ENCODE assay signal across 8 mouse cellular contexts in the genomic region with DNA sequence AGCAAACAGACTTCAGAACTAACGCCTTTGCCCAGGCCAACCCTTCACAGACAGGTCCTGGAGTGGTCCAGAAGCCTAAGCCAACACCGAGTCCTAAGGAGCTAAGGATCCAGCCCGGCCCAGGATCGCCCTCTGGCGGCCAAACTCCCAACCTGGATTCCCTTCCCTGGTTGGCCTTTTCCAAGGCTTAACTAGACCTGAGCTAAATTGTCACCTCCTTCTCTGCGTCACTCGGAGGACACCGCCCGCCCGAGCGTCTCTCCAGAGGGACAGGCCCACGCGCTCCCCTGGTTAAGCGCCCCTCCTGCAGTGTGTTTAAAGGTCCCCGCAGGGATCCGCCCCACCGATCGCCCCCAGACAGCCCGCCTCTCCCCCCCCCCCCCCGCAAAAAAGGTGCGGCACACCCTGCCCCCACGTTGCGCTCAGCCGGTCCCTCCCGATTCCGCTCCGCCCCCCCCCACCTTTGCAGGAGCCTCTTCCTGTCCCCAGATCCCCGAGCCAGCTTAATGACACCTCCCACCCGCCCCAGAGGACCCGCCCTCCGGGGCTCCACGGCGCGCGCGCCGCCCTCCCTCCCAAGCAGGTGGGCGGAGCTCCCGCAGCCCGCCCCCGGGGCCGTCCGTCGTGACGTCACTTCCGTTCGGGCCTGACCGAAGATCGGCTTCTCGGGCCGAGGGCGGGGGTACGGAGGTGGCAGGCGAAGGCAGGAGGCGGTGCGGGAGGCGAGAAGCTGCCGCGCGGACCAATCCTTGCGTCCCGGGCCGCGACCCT. TPM values are rescaled to one million over a fixed set of nuclear protein-coding genes. Genes with fewer than 3 reads are reported as not detected.
DNase-seq lines count a peak whose midpoint lies in the region; ATAC-seq lines count a peak whose summit lies in the region.

A gene (plus strand): TSS at position 633 of the 771 bp plus-strand sequence.

- peak; percentile 100 for DNase-seq in adipocyte (ENCODE audit: low spot score)
- DNase-seq in embryo, embryonic 10 days (ENCODE audit: low spot score) = peak; percentile 97
- peak; percentile 99 for DNase-seq in gastrocnemius, postnatal 14 days
- DNase-seq in left cerebral cortex, postnatal 10 days (ENCODE audit: extremely low spot score in 1 of 2, low spot score in 2 of 2) = peak; percentile 96 to 99
- peak; percentile 99 for DNase-seq in right cerebral cortex, postnatal 25 days
- DNase-seq in urinary bladder, postnatal 4 days (ENCODE audit: low spot score in 2 of 2) = peak; percentile 99

- intact Hi-C loops in gastrocnemius, postnatal 14 days (cut with DNase I; ENCODE audit: low total_unique reads) = no loop called here
- intact Hi-C loops in left cerebral cortex, postnatal 10 days (cut with DNase I) = loop anchor here (10.0 kb wide), 1 partner anchor 154 kb away; no protein-coding TSS in a partner anchor

- ATAC-seq in inflammation-experienced regulatory T-cells, adult 6 months = peak; percentile 87
- ATAC-seq in megakaryocyte-erythroid progenitor cell, adult 5-6 weeks (replicated peaks; ENCODE audit: low FRiP score, low TSS enrichment, poor library complexity, severe bottlenecking) = peak; percentile 87

RNA-seq across cellular contexts. Expression of the gene that starts here (rescaled TPM):
- 100 to 1,000 TPM; 250 to 257 TPM for total RNA-seq in gastrocnemius, postnatal 14 days (2021)
- polyA plus RNA-seq in inflammation-experienced regulatory T-cells, adult 6 months (2017; shearing (Covaris generic)) = 10 to 100 TPM; 35.6 to 70.5 (median 42.2) TPM
- total RNA-seq in left cerebral cortex, postnatal 10 days (2021) = 100 to 1,000 TPM; 597 to 610 TPM
- 103 and 117 TPM in 2 replicates for total RNA-seq in megakaryocyte-erythroid progenitor cell, adult 5-6 weeks (2014; fragmentation: Nextera tagmentation)
- total RNA-seq in megakaryocyte-erythroid progenitor cell, adult 5-6 weeks (2017) = 59.2 and 99.1 TPM in 2 replicates

Comparison
In these comparisons a context has a peak if more than half of its experiments do, and no peak if none do; other contexts are left out.
1. Peak in every context shown above with its lines: DNase-seq and ATAC-seq.